Mouse (Mus musculus): Measurements from ENCODE around the gene Acsl6. TPM values are rescaled to one million over a fixed set of nuclear protein-coding genes. Genes with fewer than 3 reads are reported as not detected.
A peak's percentile ranks its signal among the peaks of the same experiment; 100 is the strongest.

Acsl6 gene
- polyA plus RNA-seq, 1 experiment from 2014 or later = 0.75 TPM

GRCm38 (mm10) chr11:54336165-54336707 is 32.6 kb downstream of the Acsl6 start:
- Histone ChIP-seq H3K9ac (ENCODE audit: low read depth, low read length) (no peak overlapping the region), H3K4me1 (replicated peaks; ENCODE audit: insufficient read depth, low read length) (no peaks in the 10 kb centered on the region), H3K36me3 (ENCODE audit: insufficient read depth, low read length) (no peaks in the 10 kb centered on the region), H3K4me3 (replicated peaks; ENCODE audit: low read depth, low read length) (no peak overlapping the region), H3K9me3 (replicated peaks; ENCODE audit: low read length) (no peaks in the 10 kb centered on the region), H3K27ac (no peak overlapping the region), H3K4me2 (ENCODE audit: low read length) (no peak overlapping the region), H3K27me3 (ENCODE audit: insufficient read depth, low read length) (no peaks in the 10 kb centered on the region)
- 31% methylated on average over 13 of the region's 13 CpGs for WGBS
- ATAC-seq (replicated peaks; ENCODE audit: low FRiP score, low read depth) (no peak), DNase-seq (ENCODE audit: low spot score) (no peak)
- TF ChIP-seq CTCF (IDR thresholded peaks at IDR 0.05; ENCODE audit: low read depth) = no peak

- 43% methylated on average over 4 of the region's 4 CpGs for WGBS
- Histone ChIP-seq H3K27ac (no peak overlapping the region), H3K4me3 (replicated peaks; ENCODE audit: low read depth, low read length) (no peak overlapping the region), H3K9me3 (replicated peaks; ENCODE audit: low read length) (no peaks in the 10 kb centered on the region), H3K9ac (ENCODE audit: low read depth, low read length) (no peak overlapping the region), H3K4me1 (replicated peaks; ENCODE audit: insufficient read depth, low read length) (no peaks in the 10 kb centered on the region), H3K4me2 (ENCODE audit: low read length) (no peak overlapping the region), H3K36me3 (ENCODE audit: insufficient read depth, low read length) (no peaks in the 10 kb centered on the region), H3K27me3 (ENCODE audit: insufficient read depth, low read length) (no peaks in the 10 kb centered on the region)
- DNase-seq (ENCODE audit: low spot score) = peak; percentile 75
- no peak for ATAC-seq (replicated peaks; ENCODE audit: low FRiP score, low read depth)
- no peak for TF ChIP-seq CTCF (IDR thresholded peaks at IDR 0.05; ENCODE audit: low read depth)
Observed at GRCm38 (mm10) chr11:54343703-54344102, 40.1 kb downstream of the Acsl6 start.

GRCm38 (mm10) chr11:54351704-54352103 is 48.1 kb downstream of the Acsl6 start:
- H3K4me3 ChIP-seq (replicated peaks; ENCODE audit: low read depth, low read length) = no peak overlapping the region
- WGBS = 64% methylated on average over 5 of the region's 5 CpGs

GRCm38 (mm10) chr11:54353121-54353576 is 49.6 kb downstream of the Acsl6 start:
- WGBS = 25% methylated on average over 8 of the region's 8 CpGs
- ATAC-seq (replicated peaks; ENCODE audit: low FRiP score, low read depth) (no peak), DNase-seq (ENCODE audit: low spot score) (no peak)
- H3K27me3 ChIP-seq (ENCODE audit: insufficient read depth, low read length) = no peaks in the 10 kb centered on the region
- no peaks in the 10 kb centered on the region for H3K4me1 ChIP-seq (replicated peaks; ENCODE audit: insufficient read depth, low read length)
- H3K27ac ChIP-seq = no peak overlapping the region
- H3K4me3 ChIP-seq (replicated peaks; ENCODE audit: low read depth, low read length) = no peak overlapping the region
- TF ChIP-seq CTCF (IDR thresholded peaks at IDR 0.05; ENCODE audit: low read depth) = no peak
- H3K9ac ChIP-seq (ENCODE audit: low read depth, low read length) = no peak overlapping the region
- H3K36me3 ChIP-seq (ENCODE audit: insufficient read depth, low read length) = no peaks in the 10 kb centered on the region
- H3K4me2 ChIP-seq (ENCODE audit: low read length) = no peak overlapping the region
- no peaks in the 10 kb centered on the region for H3K9me3 ChIP-seq (replicated peaks; ENCODE audit: low read length)

More at GRCm38 (mm10) chr11:54351704-54352103, 48.1 kb downstream of the Acsl6 start:
- Histone ChIP-seq H3K4me1 (replicated peaks; ENCODE audit: insufficient read depth, low read length) (no peaks in the 10 kb centered on the region), H3K27me3 (ENCODE audit: insufficient read depth, low read length) (no peaks in the 10 kb centered on the region), H3K27ac (no peak overlapping the region), H3K9me3 (replicated peaks; ENCODE audit: low read length) (no peaks in the 10 kb centered on the region), H3K36me3 (ENCODE audit: insufficient read depth, low read length) (no peaks in the 10 kb centered on the region), H3K4me2 (ENCODE audit: low read length) (no peak overlapping the region), H3K9ac (ENCODE audit: low read depth, low read length) (no peak overlapping the region)
- DNase-seq (ENCODE audit: low spot score) (no peak), ATAC-seq (replicated peaks; ENCODE audit: low FRiP score, low read depth) (no peak)
- TF ChIP-seq CTCF (IDR thresholded peaks at IDR 0.05; ENCODE audit: low read depth) = no peak

GRCm38 (mm10) chr11:54354595-54355563 is 51.3 kb downstream of the Acsl6 start:
- TF ChIP-seq CTCF (IDR thresholded peaks at IDR 0.05; ENCODE audit: low read depth) = peak; percentile 65
- no peaks in the 10 kb centered on the region for H3K4me1 ChIP-seq (replicated peaks; ENCODE audit: insufficient read depth, low read length)
- H3K27ac ChIP-seq = no peak overlapping the region
- 54% methylated on average over 15 of the region's 15 CpGs for whole genome bisulfite sequencing
- no peak for ATAC-seq (replicated peaks; ENCODE audit: low FRiP score, low read depth)
- H3K4me2 ChIP-seq (ENCODE audit: low read length) = no peak overlapping the region
- H3K4me3 ChIP-seq (replicated peaks; ENCODE audit: low read depth, low read length) = no peak overlapping the region
- no peaks in the 10 kb centered on the region for H3K36me3 ChIP-seq (ENCODE audit: insufficient read depth, low read length)
- no peaks in the 10 kb centered on the region for H3K9me3 ChIP-seq (replicated peaks; ENCODE audit: low read length)
- H3K27me3 ChIP-seq (ENCODE audit: insufficient read depth, low read length) = no peaks in the 10 kb centered on the region
- DNase-seq (ENCODE audit: low spot score) = peak; percentile 41
- no peak overlapping the region for H3K9ac ChIP-seq (ENCODE audit: low read depth, low read length)

- no peak overlapping the region for H3K4me3 ChIP-seq (replicated peaks; ENCODE audit: low read depth, low read length)
- WGBS = 79% methylated on average over 7 of the region's 7 CpGs
- no peak for ATAC-seq (replicated peaks; ENCODE audit: low FRiP score, low read depth)
- no peak overlapping the region for H3K9ac ChIP-seq (ENCODE audit: low read depth, low read length)
- no peaks in the 10 kb centered on the region for H3K27me3 ChIP-seq (ENCODE audit: insufficient read depth, low read length)
- no peaks in the 10 kb centered on the region for H3K36me3 ChIP-seq (ENCODE audit: insufficient read depth, low read length)
- TF ChIP-seq CTCF (IDR thresholded peaks at IDR 0.05; ENCODE audit: low read depth) = no peak
- no peaks in the 10 kb centered on the region for H3K9me3 ChIP-seq (replicated peaks; ENCODE audit: low read length)
- no peak for DNase-seq (ENCODE audit: low spot score)
- H3K4me2 ChIP-seq (ENCODE audit: low read length) = no peak overlapping the region
- no peaks in the 10 kb centered on the region for H3K4me1 ChIP-seq (replicated peaks; ENCODE audit: insufficient read depth, low read length)
- H3K27ac ChIP-seq = no peak overlapping the region
Observed at GRCm38 (mm10) chr11:54355564-54355955, 52.0 kb downstream of the Acsl6 start.

Measured in kidney, postnatal 0 days (tissue).